Mouse (Mus musculus): ENCODE results near the gene Sdhaf1. TPM values are rescaled to one million over a fixed set of nuclear protein-coding genes. Genes with fewer than 3 reads are reported as not detected.

Gene Sdhaf1
- polyA plus RNA-seq, 1 experiment from 2014 or later = 26.5 TPM

- no peaks in the 10 kb centered on the region for H3K9me3 ChIP-seq (ENCODE audit: control insufficient read depth, low read length)
- peaks cover 3% of the 10 kb centered on the region; the same call in 1 of the 2 replicates for H3K36me3 ChIP-seq (ENCODE audit: control insufficient read depth, insufficient read depth, low read length)
- H3K4me3 ChIP-seq (ENCODE audit: low read depth, low read length) = no peak overlapping the region
- H3K27me3 ChIP-seq (ENCODE audit: control insufficient read depth, insufficient read depth, low read length) = no peaks in the 10 kb centered on the region
- 13% methylated on average over 6 of the region's 6 CpGs for whole genome bisulfite sequencing
- H3K9ac ChIP-seq (ENCODE audit: low read length) = no peak overlapping the region
- ATAC-seq (ENCODE audit: insufficient read depth, low FRiP score, low TSS enrichment) (peak; percentile 53; the same call in 1 of the 2 replicates), DNase-seq (ENCODE audit: low spot score) (peak; percentile 70)
- no peaks in the 10 kb centered on the region for H3K4me1 ChIP-seq (ENCODE audit: control insufficient read depth, insufficient read depth, low read length)
- H3K27ac ChIP-seq (ENCODE audit: low read depth, low read length) = no peak overlapping the region
- H3K4me2 ChIP-seq (ENCODE audit: low read depth) = no peak overlapping the region
These were observed 29.7 kb upstream of the Sdhaf1 start for GRCm38 (mm10) chr7:30353279-30353822.

- H3K27me3 ChIP-seq (ENCODE audit: control insufficient read depth, insufficient read depth, low read length) = peaks cover 7% of the 10 kb centered on the region; the same call in 1 of the 2 replicates
- ATAC-seq (ENCODE audit: insufficient read depth, low FRiP score, low TSS enrichment) = peak; percentile 67; the same call in 1 of the 2 replicates
- peak; percentile 89 for DNase-seq (ENCODE audit: low spot score)
- no peak overlapping the region for H3K4me2 ChIP-seq (ENCODE audit: low read depth)
- H3K4me1 ChIP-seq (ENCODE audit: control insufficient read depth, insufficient read depth, low read length) = no peaks in the 10 kb centered on the region
- H3K9me3 ChIP-seq (ENCODE audit: control insufficient read depth, low read length) = no peaks in the 10 kb centered on the region
- 2% methylated on average over 30 of the region's 30 CpGs for WGBS
- H3K9ac ChIP-seq (ENCODE audit: low read length) = no peak overlapping the region; the same call in 1 of the 2 replicates
- H3K4me3 ChIP-seq (ENCODE audit: low read depth, low read length) = no peak overlapping the region
- no peaks in the 10 kb centered on the region for H3K36me3 ChIP-seq (ENCODE audit: control insufficient read depth, insufficient read depth, low read length)
- H3K27ac ChIP-seq (ENCODE audit: low read depth, low read length) = no peak overlapping the region
These were observed 24.1 kb upstream of the Sdhaf1 start for GRCm38 (mm10) chr7:30347828-30348227.

GRCm38 (mm10) chr7:30346635-30347379 is 23.1 kb upstream of the Sdhaf1 start:
- ATAC-seq (ENCODE audit: insufficient read depth, low FRiP score, low TSS enrichment) (no peak), DNase-seq (ENCODE audit: low spot score) (peak; percentile 82)
- H3K9ac ChIP-seq (ENCODE audit: low read length) = no peak overlapping the region
- no peaks in the 10 kb centered on the region for H3K36me3 ChIP-seq (ENCODE audit: control insufficient read depth, insufficient read depth, low read length)
- H3K4me1 ChIP-seq (ENCODE audit: control insufficient read depth, insufficient read depth, low read length) = no peaks in the 10 kb centered on the region
- no peak overlapping the region for H3K27ac ChIP-seq (ENCODE audit: low read depth, low read length)
- no peaks in the 10 kb centered on the region for H3K9me3 ChIP-seq (ENCODE audit: control insufficient read depth, low read length)
- 29% methylated on average over 21 of the region's 21 CpGs for WGBS
- no peak overlapping the region for H3K4me3 ChIP-seq (ENCODE audit: low read depth, low read length)
- no peak overlapping the region for H3K4me2 ChIP-seq (ENCODE audit: low read depth)
- H3K27me3 ChIP-seq (ENCODE audit: control insufficient read depth, insufficient read depth, low read length) = peaks cover 7% of the 10 kb centered on the region; the same call in 1 of the 2 replicates

- no peak for ATAC-seq (ENCODE audit: insufficient read depth, low FRiP score, low TSS enrichment)
- H3K27me3 ChIP-seq (ENCODE audit: control insufficient read depth, insufficient read depth, low read length) = no peaks in the 10 kb centered on the region
- H3K9me3 ChIP-seq (ENCODE audit: control insufficient read depth, low read length) = no peaks in the 10 kb centered on the region
- DNase-seq (ENCODE audit: low spot score) = no peak
- no peak overlapping the region for H3K9ac ChIP-seq (ENCODE audit: low read length)
- no peak overlapping the region for H3K27ac ChIP-seq (ENCODE audit: low read depth, low read length)
- WGBS = 75% methylated on average over 5 of the region's 5 CpGs
- H3K4me1 ChIP-seq (ENCODE audit: control insufficient read depth, insufficient read depth, low read length) = no peaks in the 10 kb centered on the region
- H3K4me3 ChIP-seq (ENCODE audit: low read depth, low read length) = no peak overlapping the region
- no peak overlapping the region for H3K4me2 ChIP-seq (ENCODE audit: low read depth)
- H3K36me3 ChIP-seq (ENCODE audit: control insufficient read depth, insufficient read depth, low read length) = no peaks in the 10 kb centered on the region
These were observed 15.9 kb upstream of the Sdhaf1 start for GRCm38 (mm10) chr7:30339432-30340109.

- Histone ChIP-seq H3K36me3 (ENCODE audit: control insufficient read depth, insufficient read depth, low read length) (no peaks in the 10 kb centered on the region), H3K9ac (ENCODE audit: low read length) (no peak overlapping the region), H3K9me3 (ENCODE audit: control insufficient read depth, low read length) (no peaks in the 10 kb centered on the region), H3K4me3 (ENCODE audit: low read depth, low read length) (no peak overlapping the region), H3K4me2 (ENCODE audit: low read depth) (no peak overlapping the region), H3K27ac (ENCODE audit: low read depth, low read length) (no peak overlapping the region), H3K27me3 (ENCODE audit: control insufficient read depth, insufficient read depth, low read length) (no peaks in the 10 kb centered on the region), H3K4me1 (ENCODE audit: control insufficient read depth, insufficient read depth, low read length) (no peaks in the 10 kb centered on the region)
- DNase-seq (ENCODE audit: low spot score) (peak; percentile 87), ATAC-seq (ENCODE audit: insufficient read depth, low FRiP score, low TSS enrichment) (no peak)
- 6% methylated on average over 9 of the region's 9 CpGs for WGBS
These were observed 12.7 kb upstream of the Sdhaf1 start for GRCm38 (mm10) chr7:30336384-30336783.

GRCm38 (mm10) chr7:30335688-30336087 is 12.0 kb upstream of the Sdhaf1 start:
- 80% methylated on average over 6 of the region's 6 CpGs for WGBS
- H3K27me3 ChIP-seq (ENCODE audit: control insufficient read depth, insufficient read depth, low read length) = no peaks in the 10 kb centered on the region
- no peaks in the 10 kb centered on the region for H3K36me3 ChIP-seq (ENCODE audit: control insufficient read depth, insufficient read depth, low read length)
- no peak overlapping the region for H3K4me3 ChIP-seq (ENCODE audit: low read depth, low read length)
- no peak overlapping the region for H3K4me2 ChIP-seq (ENCODE audit: low read depth)
- DNase-seq (ENCODE audit: low spot score) (no peak), ATAC-seq (ENCODE audit: insufficient read depth, low FRiP score, low TSS enrichment) (no peak)
- no peaks in the 10 kb centered on the region for H3K9me3 ChIP-seq (ENCODE audit: control insufficient read depth, low read length)
- no peak overlapping the region for H3K27ac ChIP-seq (ENCODE audit: low read depth, low read length)
- H3K9ac ChIP-seq (ENCODE audit: low read length) = no peak overlapping the region
- H3K4me1 ChIP-seq (ENCODE audit: control insufficient read depth, insufficient read depth, low read length) = no peaks in the 10 kb centered on the region

- DNase-seq (ENCODE audit: low spot score) (no peak), ATAC-seq (ENCODE audit: insufficient read depth, low FRiP score, low TSS enrichment) (no peak)
- Histone ChIP-seq H3K4me1 (ENCODE audit: control insufficient read depth, insufficient read depth, low read length) (no peaks in the 10 kb centered on the region), H3K4me2 (ENCODE audit: low read depth) (no peak overlapping the region), H3K27me3 (ENCODE audit: control insufficient read depth, insufficient read depth, low read length) (no peaks in the 10 kb centered on the region), H3K4me3 (ENCODE audit: low read depth, low read length) (no peak overlapping the region), H3K36me3 (ENCODE audit: control insufficient read depth, insufficient read depth, low read length) (no peaks in the 10 kb centered on the region), H3K27ac (ENCODE audit: low read depth, low read length) (no peak overlapping the region), H3K9me3 (ENCODE audit: control insufficient read depth, low read length) (no peaks in the 10 kb centered on the region), H3K9ac (ENCODE audit: low read length) (no peak overlapping the region)
- WGBS = 67% methylated on average over 5 of the region's 5 CpGs
These were observed 10.9 kb upstream of the Sdhaf1 start for GRCm38 (mm10) chr7:30334563-30334962.

- Histone ChIP-seq H3K4me2 (ENCODE audit: low read depth) (no peak overlapping the region), H3K4me3 (ENCODE audit: low read depth, low read length) (no peak overlapping the region), H3K36me3 (ENCODE audit: control insufficient read depth, insufficient read depth, low read length) (no peaks in the 10 kb centered on the region), H3K9ac (ENCODE audit: low read length) (no peak overlapping the region), H3K27ac (ENCODE audit: low read depth, low read length) (no peak overlapping the region), H3K4me1 (ENCODE audit: control insufficient read depth, insufficient read depth, low read length) (no peaks in the 10 kb centered on the region), H3K9me3 (ENCODE audit: control insufficient read depth, low read length) (no peaks in the 10 kb centered on the region), H3K27me3 (ENCODE audit: control insufficient read depth, insufficient read depth, low read length) (no peaks in the 10 kb centered on the region)
- no peak for ATAC-seq (ENCODE audit: insufficient read depth, low FRiP score, low TSS enrichment)
- WGBS = 80% methylated on average over 4 of the region's 4 CpGs
- DNase-seq (ENCODE audit: low spot score) = no peak
These were observed 9.7 kb upstream of the Sdhaf1 start for GRCm38 (mm10) chr7:30333436-30333835.

Measured in neural tube, embryonic 11.5 days (tissue).